Mouse (Mus musculus) adrenal gland, adult 18-20 months (tissue): Measurements from ENCODE around the gene Cyp2t4. TPM values are rescaled to one million over a fixed set of nuclear protein-coding genes. Genes with fewer than 3 reads are reported as not detected.

Source experiments
- DNase-seq, 2 experiments: peaks; one replicate each; pipeline ENCODE4 v3.0.0; 2021 to 2022; ENCODE audit warnings: low spot score in 2 of 2
- microRNA-seq, 2 experiments: library from miRNA; unstranded; fragments of <30 nt; microRNA quantifications; one replicate each; pipeline ENCODE4 v1.2.0; 2021; ENCODE audit warnings: borderline number of aligned reads in 2 of 2
- total RNA-seq, 2 experiments: library from RNA; stranded (reverse); gene quantifications; 1 replicate in 1 of 2; 2 replicates in 1 of 2; pipeline ENCODE4 v1.2.3; 2021

Gene Cyp2t4
- total RNA-seq, 2 experiments from 2014 or later, result not detected

DNA sequence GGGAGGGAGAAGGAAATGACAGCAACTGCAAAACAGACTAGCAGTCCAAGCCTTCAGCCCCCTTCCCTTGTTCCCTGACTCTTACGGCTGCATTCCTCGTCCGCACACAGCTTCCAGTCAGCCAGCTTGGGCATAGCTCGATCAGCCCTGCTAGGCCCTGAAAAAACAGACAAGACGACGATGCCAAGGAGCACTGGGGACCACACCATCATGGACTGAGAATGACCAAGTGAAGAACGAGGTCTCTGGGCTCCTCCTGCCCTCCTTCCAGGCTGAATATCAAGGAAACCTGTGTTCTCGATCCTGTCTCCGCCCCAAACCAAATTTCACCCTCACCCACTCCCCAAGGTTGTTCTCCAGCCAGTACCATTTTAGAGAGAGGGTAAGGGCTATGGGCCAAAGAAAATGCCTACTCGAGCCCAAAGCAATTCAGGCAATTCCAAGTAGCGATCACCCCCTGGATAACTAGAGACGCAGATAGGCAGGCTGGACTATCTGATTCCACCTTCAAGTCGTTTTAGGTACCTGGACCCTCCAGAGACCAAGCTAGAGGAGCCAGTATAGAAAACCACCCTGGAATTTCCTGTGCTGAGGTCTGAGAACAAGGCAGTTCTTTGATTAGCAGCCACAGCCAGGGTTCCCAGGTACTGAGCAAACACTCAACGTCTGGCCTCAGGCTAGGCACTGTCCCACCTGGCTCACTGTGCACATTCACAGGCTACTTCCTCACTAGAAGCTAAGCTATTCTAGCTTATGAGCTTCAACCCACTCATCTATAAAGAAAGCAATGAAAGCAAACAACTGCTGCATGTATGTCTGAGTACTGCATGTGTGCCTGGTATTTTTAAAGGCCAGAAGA is 27.6 kb downstream of the Cyp2t4 start, which contains the start of the genes Gm21983 and Mia:
Gm21983 (minus strand) TSS at position 250 of the 859 bp plus-strand sequence.
Mia (minus strand) TSS at position 321 of the 859 bp plus-strand sequence.
- no peak for DNase-seq

DNA sequence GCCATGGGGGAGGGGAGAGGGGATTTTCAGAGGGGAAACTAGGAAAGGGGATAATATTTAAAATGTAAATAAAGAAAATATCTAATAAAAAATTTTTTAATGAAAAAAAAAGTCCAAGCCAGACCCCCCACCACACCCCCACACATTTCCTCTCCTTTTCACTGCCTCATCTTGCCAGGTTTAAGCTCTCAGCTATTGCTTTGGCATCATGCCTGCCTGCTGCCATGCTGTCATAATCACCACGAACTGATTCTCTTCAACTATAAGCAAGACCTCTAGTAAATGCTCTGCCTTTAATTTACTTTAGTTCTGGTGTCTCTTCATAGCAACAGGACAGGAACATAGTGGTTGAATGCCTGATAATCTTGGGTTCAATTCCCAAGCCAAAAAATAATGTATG is 29.0 kb downstream of the Cyp2t4 start:
- DNase-seq, result no peak

DNA sequence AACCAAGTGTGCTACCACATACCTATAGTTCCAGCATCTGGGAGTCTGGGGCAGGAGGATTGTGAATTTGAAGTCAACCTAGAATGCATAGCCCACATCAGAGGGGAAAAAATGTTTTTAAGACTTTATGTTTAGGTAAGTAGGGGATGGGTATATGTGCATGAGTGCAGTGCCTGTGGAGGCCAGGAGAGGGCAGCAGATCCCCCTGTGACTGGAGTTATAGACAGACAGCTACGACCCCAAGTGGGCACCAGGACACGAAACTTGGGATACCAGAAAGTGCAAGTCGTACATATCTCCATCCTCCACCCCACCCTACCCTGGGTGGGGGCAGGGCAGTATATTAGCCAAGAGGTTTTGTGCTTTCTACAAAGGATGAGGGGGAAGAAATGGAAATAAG is 31.4 kb downstream of the Cyp2t4 start:
- DNase-seq, result no peak

DNA sequence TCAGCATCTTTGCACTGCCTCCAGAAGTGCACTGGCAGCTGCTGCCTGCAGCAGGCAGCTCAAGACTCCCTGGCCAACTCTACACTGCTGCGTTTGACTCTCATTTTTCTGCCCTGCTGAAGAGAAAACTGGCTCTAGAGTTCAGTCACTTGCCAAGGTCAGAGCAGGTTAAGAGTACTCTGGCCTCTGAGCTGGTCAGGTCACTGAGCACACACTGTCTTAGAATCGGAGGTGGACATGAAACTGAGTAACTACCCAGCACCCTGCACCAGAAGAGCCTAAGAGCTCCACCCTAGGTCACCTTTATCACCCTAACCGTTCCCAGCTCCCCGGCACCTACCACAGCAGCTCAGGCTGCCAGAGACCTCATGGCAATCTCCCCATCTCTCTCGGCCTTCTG is 32.5 kb downstream of the Cyp2t4 start:
- DNase-seq, result no peak

DNA sequence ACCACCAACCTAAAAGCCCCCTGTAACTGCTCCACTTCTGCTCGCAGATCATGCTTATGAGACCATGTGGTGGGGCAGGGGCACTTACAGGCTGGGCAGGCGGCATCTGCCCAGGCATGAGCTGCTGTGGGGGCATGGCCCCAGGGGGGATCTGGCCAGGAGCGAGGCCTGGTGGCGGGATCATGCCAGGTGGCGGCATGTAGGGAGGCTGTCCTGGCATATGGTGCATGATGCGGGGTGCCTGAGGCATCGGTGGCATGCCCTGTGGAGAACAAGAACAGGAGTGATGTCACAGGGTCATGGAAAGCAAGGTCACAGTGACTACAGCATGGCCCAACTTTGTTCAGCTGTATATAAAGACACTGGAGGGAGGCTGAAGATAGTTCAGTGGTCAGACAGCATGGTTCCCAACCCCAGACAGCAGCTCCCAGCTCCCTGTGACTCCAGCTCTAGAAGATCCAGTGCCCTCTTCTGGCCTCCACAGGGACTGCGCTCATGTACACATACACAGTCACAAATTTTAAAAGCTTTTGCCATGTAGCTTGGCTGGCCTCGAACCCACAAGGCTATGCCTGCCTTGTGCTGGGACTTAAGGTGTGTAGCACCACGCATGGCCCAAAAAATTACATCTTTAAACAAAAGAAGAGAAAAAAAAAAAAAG is 35.9 kb downstream of the Cyp2t4 start:
- DNase-seq, result no peak

DNA sequence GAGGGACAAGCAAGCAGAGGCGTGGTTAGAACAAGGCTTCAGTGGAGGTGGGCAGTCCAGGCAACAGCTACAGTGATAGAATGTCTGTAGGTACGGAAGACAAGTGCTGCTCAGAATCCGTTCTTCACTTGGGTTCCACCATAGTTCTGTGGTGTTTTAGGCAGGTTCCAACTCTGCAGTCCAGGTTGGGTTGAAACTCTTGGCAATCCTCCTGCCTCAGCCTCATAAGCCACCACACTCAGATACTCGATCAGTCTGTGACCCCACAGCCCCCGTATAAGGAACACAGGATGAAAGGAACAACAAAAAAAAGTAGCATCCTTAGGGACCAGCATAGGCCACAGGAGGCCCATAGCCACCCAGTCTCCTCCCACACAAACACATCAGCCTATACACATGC is 38.9 kb downstream of the Cyp2t4 start:
- DNase-seq, result no peak

DNA sequence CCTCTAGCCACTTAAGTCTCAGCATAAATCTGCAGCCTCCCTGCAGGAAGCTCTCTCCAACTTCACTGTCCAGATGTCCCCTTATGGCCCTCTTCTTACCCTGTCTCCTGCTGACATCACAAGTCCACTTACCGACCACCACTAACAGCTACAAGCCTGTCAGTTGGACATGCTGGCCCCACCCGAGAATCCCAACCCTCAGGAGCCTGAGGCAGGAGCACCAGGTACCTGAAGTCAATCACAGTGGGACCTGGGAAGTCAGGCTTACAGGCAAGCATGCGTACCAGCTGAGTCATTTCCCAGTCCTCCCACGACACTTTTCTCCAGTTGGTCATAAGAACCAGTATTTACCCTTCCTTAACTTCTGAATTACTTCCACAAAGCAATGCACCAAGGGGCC is 40.2 kb downstream of the Cyp2t4 start:
- no peak for DNase-seq

DNA sequence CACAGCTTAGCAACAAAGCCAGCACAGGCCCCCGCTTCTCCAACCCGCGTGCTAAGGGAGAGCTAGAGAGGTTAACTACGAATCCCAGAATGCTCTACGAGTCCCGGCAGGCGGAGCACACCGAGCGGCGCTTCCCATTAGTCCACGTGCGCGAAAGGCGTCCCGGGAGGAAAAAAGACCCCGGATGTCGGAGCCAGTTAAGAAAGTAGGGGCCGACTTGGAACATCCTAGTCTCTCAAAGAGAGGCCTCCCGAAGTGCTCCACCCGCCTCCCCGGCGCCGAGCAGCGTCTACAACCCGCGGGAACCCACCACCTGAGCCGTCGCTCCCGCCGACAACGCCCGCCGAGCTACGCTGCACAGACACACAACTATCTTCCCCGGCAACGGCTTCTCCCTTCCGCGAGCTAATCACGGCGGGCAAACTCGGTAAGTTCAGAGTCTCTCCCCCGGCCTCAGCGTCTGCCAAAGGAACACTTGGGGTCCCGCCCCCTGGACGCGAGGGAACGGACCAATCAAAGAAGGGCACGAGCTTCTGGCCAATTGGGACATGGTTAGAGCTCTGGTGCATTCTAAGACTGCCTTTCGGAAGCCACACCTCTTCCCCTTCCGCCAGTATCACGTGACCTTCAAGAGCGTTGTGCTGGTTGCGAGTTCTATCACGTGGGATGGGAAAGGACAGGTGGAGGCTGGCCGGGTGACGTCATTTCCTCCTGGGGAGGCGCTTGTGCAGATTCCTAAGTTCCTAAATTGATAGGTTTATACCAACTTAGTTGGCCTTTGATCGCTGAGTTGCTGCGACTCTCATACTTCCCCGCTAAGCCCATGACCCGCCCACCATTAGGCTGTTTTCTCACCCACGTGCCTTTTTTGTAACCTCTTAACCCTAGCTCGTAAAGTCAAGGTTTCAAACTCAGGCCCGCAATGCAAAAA is 42.4 kb downstream of the Cyp2t4 start, which contains the start of the genes BC024978 and Snrpa:
BC024978 (plus strand) TSS at position 101 of the 931 bp plus-strand sequence.
Snrpa (minus strand) TSS at position 591 of the 931 bp plus-strand sequence.
- peak; percentile 85 for DNase-seq

DNA sequence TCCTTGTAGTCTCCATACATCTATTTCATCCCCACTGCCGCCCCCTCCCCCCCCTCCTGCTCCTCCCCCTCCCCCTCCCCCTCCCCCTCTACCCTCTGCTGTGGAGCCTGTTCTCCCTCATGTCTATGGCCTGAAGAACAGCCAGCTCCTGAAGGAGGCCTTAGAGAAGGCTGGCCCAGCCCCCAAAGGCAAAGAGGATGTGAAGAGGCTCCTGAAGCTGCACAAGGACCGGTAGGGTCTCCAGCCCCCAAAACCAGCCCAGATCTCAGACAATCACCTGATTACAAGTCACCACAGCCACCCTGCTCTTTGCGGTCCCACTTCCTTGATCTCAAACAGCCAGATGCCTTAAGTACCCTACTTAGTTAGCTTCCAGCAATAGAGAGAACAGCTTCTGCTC is 43.6 kb downstream of the Cyp2t4 start:
- no peak for DNase-seq

DNA sequence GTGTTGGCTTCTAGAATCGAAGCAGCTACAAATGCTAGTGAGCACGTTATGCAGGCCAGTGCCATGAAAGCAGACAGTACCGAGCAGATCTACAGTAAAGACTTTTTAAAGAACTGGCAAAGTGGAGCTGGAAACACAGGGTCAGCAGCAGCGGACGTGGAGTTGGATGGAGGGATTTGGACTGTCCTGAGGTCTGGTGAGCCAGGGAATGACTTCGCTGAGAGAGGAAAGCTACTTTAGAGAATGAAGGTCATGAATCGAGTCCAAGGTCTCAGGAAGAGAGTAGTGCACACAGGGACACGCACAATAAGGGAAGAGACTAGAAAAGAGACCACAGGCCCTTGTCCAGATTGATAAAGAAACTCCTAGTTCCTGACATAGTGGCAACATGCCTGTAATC is 44.1 kb downstream of the Cyp2t4 start:
- peak in 1 of 2 experiments; percentile 42 for DNase-seq

DNA sequence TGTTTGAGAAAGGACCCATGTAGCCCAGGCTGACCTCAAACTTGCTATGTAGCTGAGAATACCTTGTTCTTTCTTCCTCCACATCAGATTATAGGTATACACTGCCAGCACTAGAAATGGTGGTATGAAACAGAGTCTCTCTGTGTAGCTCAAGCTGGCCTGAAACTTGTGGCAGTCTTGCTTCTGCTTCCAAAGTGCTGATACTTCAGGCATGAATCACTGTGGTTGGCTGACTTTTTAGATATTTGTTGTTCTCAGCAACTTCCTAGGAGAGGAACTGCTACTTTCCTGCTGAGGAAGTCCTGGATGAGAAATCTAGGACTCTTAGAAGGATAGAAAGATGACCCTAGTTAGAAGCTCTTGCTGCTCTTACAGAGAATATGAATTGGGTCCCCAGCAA is 44.8 kb downstream of the Cyp2t4 start:
- DNase-seq, result no peak

DNA sequence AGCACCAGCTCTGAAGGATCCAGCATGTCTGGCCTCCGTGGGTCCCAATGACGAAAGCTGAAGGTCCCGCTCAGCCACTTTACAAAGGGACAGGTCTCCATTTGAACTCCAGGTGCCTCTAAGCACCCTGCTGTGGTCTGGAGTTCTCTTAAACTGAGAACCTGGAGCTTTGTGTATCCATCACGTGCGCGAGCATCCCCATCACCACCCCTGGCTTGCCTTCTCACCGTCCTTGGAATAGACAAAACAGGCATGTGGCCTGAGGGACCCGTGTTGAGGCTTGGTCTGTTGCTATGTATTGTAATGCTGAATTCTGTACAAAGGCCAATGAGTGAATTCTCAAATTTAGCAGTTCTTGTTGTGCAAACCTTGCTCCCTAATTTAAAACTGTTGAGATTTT is 45.3 kb downstream of the Cyp2t4 start:
- no peak for DNase-seq

DNA sequence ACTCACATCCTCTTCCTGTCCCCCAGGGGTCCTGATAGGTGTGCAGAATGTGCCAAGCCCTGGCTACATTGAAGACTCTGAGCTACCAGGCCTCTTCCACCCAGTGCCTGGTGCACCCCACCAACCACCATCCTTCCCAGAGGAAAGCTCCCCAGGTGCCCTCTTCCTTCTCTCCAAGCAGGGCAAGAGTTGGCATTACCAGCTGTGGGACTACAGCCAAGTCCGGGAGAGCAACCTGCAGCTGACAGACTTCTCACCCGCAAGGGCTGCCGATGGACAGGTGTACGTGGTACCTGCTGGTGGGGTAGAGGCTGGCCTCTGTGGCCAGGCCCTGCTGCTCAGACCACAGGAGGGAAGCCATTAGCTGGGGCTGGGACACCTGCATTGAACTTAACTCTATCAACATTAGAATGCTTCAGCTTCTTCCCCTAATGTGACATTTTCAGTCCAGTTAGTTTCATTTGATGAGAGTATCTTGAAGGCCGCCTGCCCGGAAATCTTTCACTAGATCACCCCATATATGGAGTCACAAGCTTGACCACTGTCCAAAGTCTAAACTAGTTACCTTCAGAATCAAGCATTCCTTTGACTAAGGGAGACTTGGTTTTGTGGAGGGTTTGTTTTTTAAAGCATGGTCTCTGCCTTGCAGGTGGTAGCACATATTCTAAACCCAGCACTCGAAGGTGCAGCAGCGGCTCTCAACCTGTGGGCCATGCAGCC is 50.4 kb downstream of the Cyp2t4 start:
- DNase-seq, result no peak

Small RNA genes within 50 kb of the gene (microRNA-seq; reads per million reads assigned to microRNA genes)
- gene Mir1191, result 0 to 1.2 reads per million in 2 experiments
- gene Mir3101, result 0 reads per million in 2 experiments

Other genes with a start within 250 kb of the Cyp2t4 start
- not detected for gene Cyp2a22, start 214.3 kb upstream of the Cyp2t4 start, total RNA-seq
- gene Cyp2a12, start 124.6 kb upstream of the Cyp2t4 start, total RNA-seq, result 1 to 10 TPM in 1 of 2 experiments, not detected in 1; 1.3 TPM
- gene Cyp2f2, start 33.8 kb upstream of the Cyp2t4 start, total RNA-seq, result 100 to 1,000 TPM in 1 of 2 experiments, 1 to 10 TPM in 1; 3.5 to 488 TPM
- gene Egln2, start 13.1 kb downstream of the Cyp2t4 start, total RNA-seq, result 100 to 1,000 TPM in 1 of 2 experiments, 10 to 100 TPM in 1; 76.0 to 106 TPM
- gene Rab4b, start 25.2 kb downstream of the Cyp2t4 start, total RNA-seq, result 10 to 100 TPM; 42.9 to 65.1 TPM
- gene Gm21983, start 27.4 kb downstream of the Cyp2t4 start, total RNA-seq, result not detected
- gene Mia, start 27.4 kb downstream of the Cyp2t4 start, total RNA-seq, result under 1 TPM in 1 of 2 experiments, not detected in 1; 0.60 TPM
- 10 to 100 TPM; 23.7 to 24.0 TPM for gene BC024978, start 42.1 kb downstream of the Cyp2t4 start, total RNA-seq
- 10 to 100 TPM; 65.7 to 67.2 TPM for gene Snrpa, start 42.6 kb downstream of the Cyp2t4 start, total RNA-seq
- 10 to 100 TPM; 14.5 to 17.9 TPM for gene Itpkc, start 74.9 kb downstream of the Cyp2t4 start, total RNA-seq
- gene Coq8b, start 79.3 kb downstream of the Cyp2t4 start, total RNA-seq, result 10 to 100 TPM; 38.2 to 68.0 TPM
- 1 to 10 TPM; 6.8 to 7.7 TPM for gene Numbl, start 104.7 kb downstream of the Cyp2t4 start, total RNA-seq
- gene Ltbp4, start 184.0 kb downstream of the Cyp2t4 start, total RNA-seq, result 10 to 100 TPM; 88.5 to 90.6 TPM
- 10 to 100 TPM; 18.3 to 19.4 TPM for gene Shkbp1, start 202.3 kb downstream of the Cyp2t4 start, total RNA-seq
- 1 to 10 TPM in 1 of 2 experiments, not detected in 1; 1.7 TPM for gene Gm20479, start 203.7 kb downstream of the Cyp2t4 start, total RNA-seq